8 mouse cellular contexts compared by ENCODE assay signal in the genomic region with DNA sequence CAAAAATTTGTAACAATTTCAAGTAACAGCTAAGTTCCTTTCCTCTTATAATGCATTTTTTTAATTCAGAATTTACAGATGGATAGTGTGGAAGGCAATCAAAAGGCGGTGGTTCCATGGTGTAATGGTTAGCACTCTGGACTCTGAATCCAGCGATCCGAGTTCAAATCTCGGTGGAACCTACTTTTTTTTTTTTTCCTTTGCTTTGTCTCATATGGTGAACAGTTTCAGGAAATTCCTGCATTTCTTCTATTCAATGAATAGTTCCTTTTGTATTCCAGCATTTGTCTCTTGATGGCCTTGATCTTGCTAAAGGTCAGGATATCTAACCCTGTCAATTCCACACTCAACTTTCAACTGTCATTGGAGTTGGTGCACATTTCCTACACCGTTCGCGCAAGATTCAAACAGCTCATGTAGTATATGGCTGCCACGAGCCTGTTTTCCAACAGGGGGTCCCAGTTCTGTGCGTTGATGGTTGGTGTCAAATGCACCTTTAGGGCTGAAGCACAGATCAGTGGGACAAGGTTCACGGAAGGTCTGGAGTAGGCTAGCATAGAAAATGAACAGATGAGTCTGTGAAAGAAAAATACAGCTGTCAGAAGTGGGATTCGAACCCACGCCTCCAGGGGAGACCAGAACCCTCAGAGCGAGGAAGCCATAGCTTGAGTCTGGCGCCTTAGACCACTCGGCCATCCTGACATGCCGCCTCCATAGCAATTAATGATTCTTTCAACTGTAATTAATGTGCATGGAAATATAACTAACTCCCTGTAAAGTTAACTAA. TPM values are rescaled to one million over a fixed set of nuclear protein-coding genes. Genes with fewer than 3 reads are reported as not detected.
A peak's percentile ranks its signal among the peaks of the same experiment; 100 is the strongest.
DNase-seq lines count a peak whose midpoint lies in the region; ATAC-seq lines count a peak whose summit lies in the region.

No protein-coding gene starts in this region.

- H3K36me3 ChIP-seq in hindbrain, embryonic 14.5 days (replicated peaks; ENCODE audit: control insufficient read depth, insufficient read depth): no peaks in the 10 kb centered on the region
- no peaks in the 10 kb centered on the region for H3K36me3 ChIP-seq in megakaryocyte, embryonic 14.5 days (replicated peaks; ENCODE audit: low read length)

- 2% methylated on average over 16 of the region's 16 CpGs for WGBS in hindbrain, embryonic 14.5 days

- intact Hi-C loops in left cerebral cortex, postnatal 25 days (cut with DNase I): loop anchor here (2.0 kb wide), 1 partner anchor 28 kb away; no protein-coding TSS in a partner anchor

- H3K27ac ChIP-seq in hindbrain, embryonic 14.5 days: no peak overlapping the region

- peaks cover 7% of the 10 kb centered on the region; the same call in 1 of the 2 replicates for H3K4me1 ChIP-seq in hindbrain, embryonic 14.5 days (replicated peaks; ENCODE audit: control insufficient read depth, insufficient read depth, low read length)
- H3K4me1 ChIP-seq in megakaryocyte, embryonic 14.5 days: peaks cover 41% of the 10 kb centered on the region

- no peaks in the 10 kb centered on the region for H3K9me3 ChIP-seq in hindbrain, embryonic 14.5 days (ENCODE audit: control insufficient read depth, low read length)
- H3K9me3 ChIP-seq in megakaryocyte, embryonic 14.5 days: no peaks in the 10 kb centered on the region

- peak; percentile 72 for DNase-seq in kidney, adult 18-20 months
- no peak for DNase-seq in kidney, adult 11 months
- DNase-seq in cerebellum, postnatal 14 days: peak; percentile 82 to 83
- DNase-seq in frontal cortex, postnatal 25 days (ENCODE audit: low spot score in 2 of 2): peak; percentile 47 to 67
- peak; percentile 95 for DNase-seq in hindbrain, embryonic 14.5 days (ENCODE audit: low spot score)
- peak; percentile 68 to 81 for DNase-seq in left cerebral cortex, postnatal 25 days (ENCODE audit: low spot score in 2 of 2)
- DNase-seq in skeletal muscle tissue, adult 2 months (ENCODE audit: low read depth, low spot score): peak; percentile 70

- no peak overlapping the region for H3K9ac ChIP-seq in hindbrain, embryonic 14.5 days

- H3K4me3 ChIP-seq in hindbrain, embryonic 14.5 days (replicated peaks; ENCODE audit: low read length): peak overlapping the region; percentile 52
- peak overlapping the region; percentile 91 for H3K4me3 ChIP-seq in megakaryocyte, embryonic 14.5 days (replicated peaks)

- peak overlapping the region; percentile 80 for H3K4me2 ChIP-seq in hindbrain, embryonic 14.5 days (replicated peaks)

- no peaks in the 10 kb centered on the region for H3K27me3 ChIP-seq in hindbrain, embryonic 14.5 days (ENCODE audit: control insufficient read depth, insufficient read depth, low read length)
- no peaks in the 10 kb centered on the region for H3K27me3 ChIP-seq in megakaryocyte, embryonic 14.5 days (replicated peaks)

- ATAC-seq in hindbrain, embryonic 14.5 days (ENCODE audit: low FRiP score): peak; percentile 48

RNA-seq across cellular contexts. Expression of a gene that starts 6.8 kb away (rescaled TPM):
- 75.5 and 87.8 TPM in 2 replicates for polyA plus RNA-seq in hindbrain, embryonic 14.5 days (2014; fragmentation: Nextera tagmentation; extraction: Ambion mirVana)
- 10 to 100 TPM; 34.3 to 41.2 TPM for total RNA-seq in left cerebral cortex, postnatal 25 days (2021)
- 63.6 and 88.3 TPM in 2 replicates for polyA plus RNA-seq in megakaryocyte, embryonic 14.5 days (2012; ENCODE audit: insufficient read depth, low replicate concordance)

RNA-seq across cellular contexts. Expression of a gene that starts 26.8 kb away (rescaled TPM):
- polyA plus RNA-seq in hindbrain, embryonic 14.5 days (2014; fragmentation: Nextera tagmentation; extraction: Ambion mirVana): not detected in 2 replicates
- total RNA-seq in left cerebral cortex, postnatal 25 days (2021): not detected
- polyA plus RNA-seq in megakaryocyte, embryonic 14.5 days (2012; ENCODE audit: insufficient read depth, low replicate concordance): not detected in 2 replicates

RNA-seq across cellular contexts. Expression of a gene that starts 43.0 kb away (rescaled TPM):
- polyA plus RNA-seq in hindbrain, embryonic 14.5 days (2014; fragmentation: Nextera tagmentation; extraction: Ambion mirVana): not detected in 2 replicates
- total RNA-seq in left cerebral cortex, postnatal 25 days (2021): not detected
- polyA plus RNA-seq in megakaryocyte, embryonic 14.5 days (2012; ENCODE audit: insufficient read depth, low replicate concordance): not detected in 2 replicates
